Mouse (Mus musculus) gastrocnemius, postnatal 36 days (tissue): ENCODE measurements around the gene Cd2bp2. TPM values are rescaled to one million over a fixed set of nuclear protein-coding genes. Genes with fewer than 3 reads are reported as not detected.

ENCODE experiments used
- DNase-seq, 2 experiments: peaks; one replicate each; pipeline ENCODE4 v3.0.0; 2022
- intact Hi-C: fragments of 180-260 bp; cut with DNase I; formaldehyde crosslinking; loops from one replicate; pipeline ENCODE4 v1.15.1; 2025
- long read RNA-seq, 2 experiments: library from polyadenylated mRNA; stranded (forward); transcript quantifications; one replicate each; pipeline ENCODE4 v2.0.0; 2021
- total RNA-seq, 2 experiments: library from RNA; stranded (reverse); gene quantifications; 2 replicates each; pipeline ENCODE4 v1.2.3; 2021

The Cd2bp2 gene
- total RNA-seq: 10 to 100 TPM; 24.1 to 28.0 TPM
- long read RNA-seq, experiment 1, partial matches to known transcripts: 9 of 20 reads
- long read RNA-seq, experiment 1, other reads (novel, unspliced or antisense): 10 of 20 reads
- long read RNA-seq, experiment 2, transcript Cd2bp2-202 (7 exons, 3,284 nt): major isoform, 7 of 26 reads
- long read RNA-seq, experiment 2, partial matches to known transcripts: 2 of 26 reads
- long read RNA-seq, experiment 2, other reads (novel, unspliced or antisense): 16 of 26 reads

DNA sequence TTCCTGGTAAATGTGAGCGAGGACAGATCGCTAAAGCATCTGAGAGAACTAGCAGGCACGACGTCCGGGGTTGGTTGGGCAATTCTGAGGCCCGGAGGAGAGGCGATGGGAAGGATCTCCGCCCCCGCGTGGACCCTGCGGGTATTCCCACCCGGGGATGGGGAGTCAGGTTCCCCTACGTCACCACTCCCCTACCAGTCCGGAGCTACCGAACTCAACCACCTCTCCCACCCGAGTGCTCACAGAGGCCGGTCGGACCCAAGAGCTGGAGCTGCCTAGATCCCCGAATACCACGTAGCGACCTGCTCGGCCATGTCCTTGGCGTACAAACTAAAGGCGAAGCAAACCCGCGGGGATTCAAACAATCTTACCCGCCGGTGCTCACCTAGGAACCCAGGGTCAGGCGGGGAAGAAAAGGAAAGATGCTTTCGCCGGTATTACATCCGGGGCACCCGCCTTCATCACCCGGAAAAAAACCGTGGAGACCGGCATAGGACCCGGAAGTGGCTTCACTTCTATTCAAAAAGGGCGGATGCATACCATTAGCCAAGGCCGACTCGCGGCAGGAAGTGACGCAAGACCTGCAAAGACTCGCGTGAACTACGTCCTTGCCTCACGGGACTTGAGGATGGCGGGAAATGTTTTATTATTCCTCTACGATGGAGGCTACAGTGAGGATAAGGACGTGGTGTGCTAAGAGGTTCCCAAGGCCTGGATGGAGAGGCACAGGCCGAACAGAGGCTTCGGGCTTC, at the start of gene Cd2bp2:
Cd2bp2 (minus strand) TSS at position 507 of the 752 bp plus-strand sequence.
- intact Hi-C loops: no loop called here
- peak; percentile 86 to 93 for DNase-seq

DNA sequence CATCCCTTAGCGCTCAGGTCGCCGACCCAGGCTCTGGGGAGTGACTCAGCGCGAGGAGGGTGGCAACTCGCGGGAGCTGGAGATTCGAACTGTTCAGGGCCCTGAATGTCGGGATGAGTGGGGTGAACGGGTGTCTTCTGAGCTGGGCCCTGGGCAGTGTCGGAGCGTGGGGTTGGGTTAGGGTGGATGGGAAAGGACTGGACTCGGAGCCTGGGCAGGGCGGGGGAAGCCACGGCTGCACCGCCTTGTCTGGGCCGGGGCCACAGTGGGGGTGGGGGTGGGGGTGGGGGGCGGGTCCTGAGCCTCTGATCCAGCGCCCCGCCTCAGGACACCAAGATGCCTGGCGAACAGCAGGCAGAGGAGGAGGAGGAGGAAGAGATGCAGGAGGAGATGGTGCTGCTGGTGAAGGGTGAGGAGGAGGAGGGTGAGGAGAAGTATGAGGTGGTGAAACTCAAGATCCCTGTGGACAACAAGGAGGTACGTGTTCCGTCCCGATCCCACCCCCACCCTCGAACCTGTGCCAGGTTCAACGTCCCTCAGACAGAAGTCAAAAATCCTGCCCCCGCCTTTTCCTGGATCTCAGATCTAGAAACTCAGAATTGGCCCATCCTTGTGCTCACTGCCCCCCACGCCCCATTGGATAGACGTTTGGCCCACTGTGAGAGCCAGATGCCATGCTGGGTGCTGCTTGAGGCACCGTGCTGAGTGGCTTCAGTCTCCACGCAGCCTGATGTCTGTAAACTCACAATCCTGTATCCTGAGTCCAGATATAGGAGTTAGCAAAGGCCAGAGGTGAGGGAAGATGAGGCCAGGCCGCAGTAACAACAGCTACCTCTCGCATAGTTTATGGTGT, 49.0 kb upstream of the Cd2bp2 start:
- intact Hi-C loops: no loop called here
- DNase-seq: peak in 1 of 2 experiments; percentile 54

DNA sequence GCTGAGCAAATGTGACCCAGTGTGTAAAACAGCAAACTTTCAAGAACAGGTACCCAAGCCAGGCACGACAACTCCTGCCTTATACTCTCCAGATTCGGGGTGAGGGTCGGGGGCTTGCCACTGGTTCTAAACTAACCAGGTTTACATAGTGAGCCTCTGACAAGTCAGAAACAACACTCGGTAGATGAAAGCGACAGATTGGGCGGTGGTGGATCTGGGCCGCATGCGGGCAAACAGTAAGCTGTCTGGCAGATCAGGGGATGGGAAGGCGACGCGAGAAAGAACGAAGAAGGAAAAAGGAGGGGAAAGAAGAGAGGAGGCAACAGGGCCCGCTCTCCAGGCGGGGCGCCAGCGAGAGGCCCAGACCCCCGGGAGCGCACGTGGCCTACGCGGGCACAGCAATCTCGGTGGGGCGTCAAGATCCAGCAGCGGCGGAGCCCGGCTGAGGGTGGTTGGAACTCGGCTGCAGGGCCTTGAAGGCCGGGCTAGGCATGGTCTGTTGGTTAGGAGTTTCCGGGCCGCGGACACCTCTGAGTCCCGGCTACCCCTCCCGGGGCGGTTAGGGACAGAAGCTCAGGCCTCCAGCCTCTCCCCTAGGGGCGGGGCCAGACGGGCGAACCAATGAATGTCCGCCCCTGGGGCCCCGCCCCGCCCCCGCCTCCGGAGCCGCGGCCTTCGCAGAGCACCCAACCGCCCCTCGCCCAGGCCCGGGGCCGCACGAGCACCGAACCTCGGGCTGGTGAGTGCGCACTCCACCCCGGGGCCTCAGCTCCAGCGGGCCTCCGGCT, 48.2 kb upstream of the Cd2bp2 start, which contains the start of gene Zfp771:
Zfp771 (plus strand) TSS at position 405 of the 788 bp plus-strand sequence.
- intact Hi-C loops: no loop called here
- peak; percentile 91 to 97 for DNase-seq

GRCm38 (mm10) chr7:127243361-127243867, 47.6 kb upstream of the Cd2bp2 start:
- no peak for DNase-seq
- intact Hi-C loops: no loop called here

DNA sequence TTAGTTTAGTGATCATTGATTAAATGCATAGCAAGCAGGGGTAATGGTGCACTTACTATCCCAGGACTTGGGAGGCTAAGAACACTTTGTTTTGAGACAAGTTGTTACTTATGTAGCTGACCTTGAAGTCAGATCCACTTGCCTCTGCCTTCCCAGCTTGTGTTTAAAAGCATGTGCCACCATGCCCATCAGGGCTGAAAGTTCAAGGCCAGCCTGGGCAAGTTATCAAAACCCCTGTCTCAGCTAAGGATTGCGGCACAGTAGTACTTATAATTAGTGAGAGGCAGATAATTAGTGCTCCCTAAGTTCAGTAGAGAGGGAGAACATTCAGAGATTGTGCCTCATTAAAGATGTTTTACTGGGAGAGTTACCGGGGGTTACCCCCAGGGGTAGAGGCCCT, 38.9 kb upstream of the Cd2bp2 start:
- intact Hi-C loops: no loop called here
- no peak for DNase-seq

- DNase-seq: no peak
- intact Hi-C loops: no loop called here
These were observed 37.9 kb upstream of the Cd2bp2 start for GRCm38 (mm10) chr7:127233765-127234164.

DNA sequence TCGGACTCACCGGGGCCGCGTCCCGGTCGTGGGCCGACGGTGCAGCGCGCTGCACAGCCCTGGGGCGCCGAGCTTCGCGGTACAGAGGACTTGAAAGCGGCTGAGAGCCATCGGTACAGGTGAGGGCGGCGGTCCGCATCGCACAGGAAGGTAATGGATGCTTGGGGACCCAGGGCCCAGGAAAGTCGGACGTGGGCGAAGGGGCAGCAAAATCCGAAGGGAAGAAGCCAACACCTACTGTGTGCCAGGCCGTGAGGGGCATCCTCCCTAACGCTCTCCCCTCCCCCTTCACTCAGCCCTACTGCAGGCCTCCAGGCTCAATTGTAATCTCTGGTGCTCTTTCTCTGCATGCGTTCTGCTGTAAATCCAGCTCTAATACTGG, 37.5 kb upstream of the Cd2bp2 start:
- DNase-seq: no peak
- intact Hi-C loops: no loop called here

GRCm38 (mm10) chr7:127232622-127233367, 36.9 kb upstream of the Cd2bp2 start, which contains the start of the genes Zfp553 and Sept1:
Gene Zfp553 (plus strand): TSS chr7:127233061.
Gene Sept1 (minus strand): TSS chr7:127233130.
- DNase-seq: peak; percentile 70 to 80
- intact Hi-C loops: no loop called here

- DNase-seq: no peak
- intact Hi-C loops: no loop called here
These were observed 36.2 kb upstream of the Cd2bp2 start for GRCm38 (mm10) chr7:127231826-127232621.

DNA sequence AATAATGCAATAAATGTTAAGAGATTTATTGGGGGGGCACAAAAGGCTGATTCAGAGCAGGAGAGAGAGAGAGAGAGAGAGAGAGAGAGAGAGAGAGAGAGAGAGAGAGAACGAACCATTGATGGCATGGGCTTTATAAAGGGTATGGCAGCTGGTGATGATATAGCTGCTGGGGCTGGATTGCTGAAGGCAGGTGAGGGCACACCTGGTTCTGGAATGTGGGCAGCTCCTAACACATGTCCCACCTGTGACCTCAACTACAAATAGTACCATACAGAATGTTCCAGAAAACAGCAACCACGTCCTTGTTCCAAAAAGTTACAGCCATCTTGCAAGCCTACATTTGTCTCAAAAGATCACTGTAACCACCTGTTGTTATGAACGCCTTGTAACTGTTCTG, 35.5 kb upstream of the Cd2bp2 start:
- DNase-seq: no peak
- intact Hi-C loops: no loop called here

- intact Hi-C loops: no loop called here
- DNase-seq: peak; percentile 63 to 75
These were observed 32.9 kb upstream of the Cd2bp2 start for GRCm38 (mm10) chr7:127228615-127229303.

DNA sequence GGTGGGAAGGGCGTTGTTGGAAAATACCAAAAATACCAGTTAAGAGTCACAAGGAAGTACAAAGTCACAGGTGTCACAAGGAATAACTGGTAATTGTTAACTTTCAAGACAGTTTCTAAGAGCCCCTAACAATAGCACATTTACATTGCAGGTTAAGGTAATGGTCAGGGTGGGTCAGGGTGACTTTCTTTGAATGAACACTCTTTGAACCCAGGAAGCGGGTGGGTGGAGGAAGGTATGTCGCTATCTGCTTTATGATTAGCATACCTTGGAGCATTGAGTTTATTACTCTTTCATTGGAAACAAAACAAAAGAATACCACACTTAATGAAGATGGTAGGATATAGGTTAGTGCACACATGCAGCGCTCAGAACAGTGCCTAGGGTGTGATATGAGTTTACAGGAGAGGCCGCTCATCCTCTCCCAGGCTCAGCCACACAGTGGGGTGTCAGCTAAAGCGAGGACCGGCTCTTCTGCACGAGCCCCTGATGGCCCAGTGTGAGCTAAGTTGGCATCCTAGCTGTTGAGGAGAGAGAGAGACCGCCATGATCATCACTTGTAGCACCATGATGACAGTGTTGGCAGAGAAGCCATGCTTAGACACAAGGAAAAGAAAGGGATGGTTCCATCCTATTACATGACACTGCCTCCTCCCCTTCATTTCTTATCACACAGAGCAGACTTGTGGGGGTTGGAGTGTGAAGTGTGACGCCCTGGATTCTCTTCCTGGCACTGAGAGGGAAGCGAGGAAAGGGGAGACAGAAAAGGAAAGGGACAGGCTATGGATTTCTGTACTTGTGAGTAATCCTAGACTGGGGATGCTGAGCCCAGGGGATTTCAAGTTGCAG, 29.5 kb upstream of the Cd2bp2 start:
- intact Hi-C loops: no loop called here
- no peak for DNase-seq

- DNase-seq: no peak
- intact Hi-C loops: no loop called here
These were observed 28.8 kb upstream of the Cd2bp2 start for GRCm38 (mm10) chr7:127224616-127225015.

GRCm38 (mm10) chr7:127223515-127224478, 27.9 kb upstream of the Cd2bp2 start:
- no peak for DNase-seq
- intact Hi-C loops: no loop called here

DNA sequence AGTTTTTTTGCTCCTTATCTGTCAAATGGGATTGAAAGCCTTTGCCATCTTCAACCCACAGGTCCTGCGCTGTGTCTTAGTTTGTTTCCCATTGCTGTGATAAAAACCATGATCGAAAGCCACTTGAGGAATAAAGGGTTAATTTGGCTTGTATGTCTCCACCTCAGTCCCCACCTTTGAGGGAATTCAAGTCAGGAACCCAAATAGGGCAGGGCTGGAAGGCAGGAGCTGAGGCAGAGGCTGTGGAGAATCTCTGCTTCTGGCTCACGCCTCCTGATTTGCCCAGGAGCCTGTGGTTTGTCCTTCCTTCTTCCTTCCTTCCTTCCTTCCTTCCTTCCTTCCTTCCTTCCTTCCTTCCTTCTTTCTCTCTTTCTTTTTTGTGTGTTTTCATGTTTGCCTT, 27.3 kb upstream of the Cd2bp2 start:
- DNase-seq: no peak
- intact Hi-C loops: no loop called here

GRCm38 (mm10) chr7:127220440-127220839, 24.6 kb upstream of the Cd2bp2 start:
- intact Hi-C loops: no loop called here
- no peak for DNase-seq
